Mouse (Mus musculus): Measurements from ENCODE around the gene Dtnbp1. TPM values are rescaled to one million over a fixed set of nuclear protein-coding genes. Genes with fewer than 3 reads are reported as not detected.

Dtnbp1 gene
- total RNA-seq, 2 experiments from 2014 or later: 11.9 to 13.5 TPM

DNA sequence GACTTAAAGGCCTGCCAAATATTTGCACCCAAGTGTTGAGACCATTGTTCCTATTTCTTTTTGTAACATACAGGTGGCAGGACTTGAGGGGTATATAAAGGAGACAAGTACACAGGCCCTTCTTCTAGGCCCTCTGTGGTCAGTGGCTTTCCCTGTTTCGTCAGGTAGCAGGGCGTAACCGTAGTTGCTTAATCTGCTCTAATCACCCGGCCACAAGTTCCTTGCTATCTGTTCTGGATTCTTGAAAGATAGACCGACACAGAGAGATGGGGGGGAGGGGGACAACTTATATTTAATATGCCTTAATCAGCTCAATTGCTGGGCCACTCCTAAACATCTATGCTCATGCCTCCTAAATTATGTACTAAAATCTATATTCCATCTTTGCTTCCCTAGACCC, 86.6 kb downstream of the Dtnbp1 start:
- no peak for ATAC-seq (replicated peaks; ENCODE audit: low FRiP score, poor library complexity, severe bottlenecking)

DNA sequence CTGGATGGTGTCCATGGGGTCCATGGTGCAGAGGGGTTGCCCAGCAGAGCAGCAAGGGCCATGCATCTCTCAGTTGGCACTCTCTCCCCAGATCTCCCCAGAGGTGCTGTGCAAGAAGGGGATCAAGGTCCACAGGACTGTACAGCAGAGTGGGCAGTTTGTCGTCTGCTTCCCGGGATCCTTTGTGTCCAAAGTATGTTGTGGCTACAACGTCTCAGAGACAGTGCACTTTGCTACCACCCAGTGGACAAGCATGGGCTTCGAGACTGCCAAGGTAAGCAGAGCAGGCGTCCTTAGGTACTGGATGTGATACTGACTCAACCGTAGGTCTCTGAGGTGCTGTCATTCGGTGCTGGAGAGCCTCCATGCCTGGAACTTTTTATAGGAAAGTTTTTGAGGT, 88.4 kb downstream of the Dtnbp1 start:
- ATAC-seq (replicated peaks; ENCODE audit: low FRiP score, poor library complexity, severe bottlenecking): no peak

DNA sequence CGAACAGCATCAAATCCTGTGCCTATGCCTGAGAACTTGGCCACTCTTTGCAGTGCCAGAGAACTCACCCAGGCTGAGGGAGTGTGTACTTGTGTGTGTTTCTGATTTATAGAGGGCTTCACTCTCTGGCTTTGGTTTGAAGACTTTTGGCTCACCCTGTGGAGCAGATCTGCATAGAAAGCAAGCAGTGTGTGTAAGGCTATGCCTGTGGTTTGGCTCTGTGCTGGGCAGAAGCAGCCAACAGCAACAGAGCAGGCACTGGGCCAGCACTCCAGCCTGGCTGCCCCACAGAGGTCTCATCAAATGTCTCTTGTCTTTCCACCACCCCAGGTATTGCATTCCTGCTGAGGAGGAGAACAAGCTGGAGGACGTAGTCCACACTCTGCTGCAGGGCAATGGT, 89.1 kb downstream of the Dtnbp1 start:
- ATAC-seq (replicated peaks; ENCODE audit: low FRiP score, poor library complexity, severe bottlenecking): no peak

DNA sequence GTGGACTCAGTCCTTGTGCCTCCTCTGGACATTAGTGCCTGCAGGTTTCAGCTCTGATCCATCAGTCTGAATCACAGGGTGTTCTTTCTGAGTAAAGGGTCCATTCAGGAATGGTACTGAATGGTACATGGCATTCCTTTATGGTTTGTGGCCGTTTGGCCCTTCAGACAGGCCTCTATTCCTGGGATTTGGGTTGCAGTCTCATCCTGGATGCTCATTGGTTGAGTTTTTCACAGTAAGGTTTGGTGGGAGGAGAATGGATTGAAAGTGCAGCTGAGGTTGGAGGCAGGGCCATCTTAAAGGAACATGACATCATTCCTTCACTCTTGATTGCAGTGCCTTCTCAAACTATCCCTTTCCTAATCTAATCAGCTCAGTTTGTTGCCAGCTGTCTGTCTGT, 93.2 kb downstream of the Dtnbp1 start:
- ATAC-seq (replicated peaks; ENCODE audit: low FRiP score, poor library complexity, severe bottlenecking): no peak

DNA sequence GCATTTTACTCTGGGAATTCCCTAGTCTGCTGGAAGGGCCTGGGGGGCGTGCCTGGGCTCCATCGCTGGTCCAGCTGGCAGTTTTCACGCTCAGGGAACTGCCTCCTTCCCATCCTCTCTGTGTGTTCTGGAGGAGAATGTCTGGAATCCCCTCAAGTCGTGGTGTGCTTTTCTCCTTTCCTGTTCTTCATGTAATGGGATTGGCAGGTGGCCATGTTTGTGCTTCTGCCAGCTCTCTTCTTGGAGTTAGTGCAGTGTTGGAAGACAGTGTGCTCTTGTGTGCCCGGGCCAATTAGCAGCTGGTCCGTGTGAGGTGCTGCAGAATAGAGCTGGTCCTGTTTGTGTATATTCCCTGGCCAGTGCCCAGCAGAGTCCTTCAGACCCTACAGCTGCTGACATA, 94.2 kb downstream of the Dtnbp1 start:
- no peak for ATAC-seq (replicated peaks; ENCODE audit: low FRiP score, poor library complexity, severe bottlenecking)

DNA sequence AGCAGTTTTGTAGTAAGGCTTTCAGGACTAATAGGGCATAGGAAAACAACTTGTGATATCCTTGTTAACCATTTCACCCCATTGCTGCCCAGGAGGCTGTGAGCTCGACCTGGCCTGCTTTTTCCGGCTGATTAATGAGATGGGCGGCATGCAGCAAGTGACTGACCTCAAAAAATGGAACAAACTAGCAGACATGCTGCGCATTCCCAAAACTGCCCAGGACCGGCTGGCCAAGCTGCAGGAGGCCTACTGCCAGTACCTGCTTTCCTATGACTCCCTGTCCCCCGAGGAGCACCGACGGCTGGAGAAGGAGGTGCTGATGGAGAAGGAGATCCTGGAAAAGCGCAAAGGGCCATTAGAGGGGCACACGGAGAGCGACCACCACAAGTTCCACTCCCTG, 95.8 kb downstream of the Dtnbp1 start:
- no peak for ATAC-seq (replicated peaks; ENCODE audit: low FRiP score, poor library complexity, severe bottlenecking)

DNA sequence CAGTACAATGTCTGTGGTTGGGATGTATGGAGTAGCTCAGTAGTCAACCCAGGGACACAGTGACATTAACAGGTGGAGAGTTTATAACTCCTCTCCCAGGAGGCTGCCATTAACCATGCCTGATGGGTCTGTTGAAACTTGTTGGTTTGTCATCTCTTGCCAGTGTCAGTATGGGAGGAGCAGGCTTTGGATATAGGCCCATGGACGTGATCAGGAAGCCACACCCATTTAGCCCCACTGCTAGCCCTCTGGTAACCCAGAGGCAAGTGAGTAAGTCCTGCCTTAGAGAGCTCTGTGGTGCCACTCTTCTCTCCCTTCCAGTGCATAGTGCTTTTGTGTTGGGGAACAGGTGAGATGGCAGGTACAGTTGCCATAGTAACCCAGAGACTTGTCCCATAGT, 97.7 kb downstream of the Dtnbp1 start:
- no peak for ATAC-seq (replicated peaks; ENCODE audit: low FRiP score, poor library complexity, severe bottlenecking)

DNA sequence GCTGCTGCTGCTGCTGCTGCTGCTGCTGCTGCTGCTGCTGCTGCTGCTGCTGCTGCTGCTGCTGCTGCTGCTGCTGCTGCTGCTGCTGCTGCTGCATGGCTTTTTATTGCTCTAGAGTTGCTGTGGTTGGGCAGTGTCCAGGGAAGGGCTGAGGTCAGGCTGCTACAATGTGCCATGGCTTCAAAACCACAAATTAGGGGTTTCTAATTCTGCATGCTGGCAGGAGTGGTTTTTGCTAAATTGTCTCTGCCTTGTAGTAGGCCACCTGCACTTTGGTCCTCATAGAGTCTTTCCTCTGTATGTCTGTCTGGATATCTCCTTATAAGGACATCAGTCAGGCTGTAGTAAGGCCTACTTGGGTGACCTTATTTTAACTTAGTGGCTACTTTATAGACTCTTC, 98.5 kb downstream of the Dtnbp1 start:
- ATAC-seq (replicated peaks; ENCODE audit: low FRiP score, poor library complexity, severe bottlenecking): no peak

DNA sequence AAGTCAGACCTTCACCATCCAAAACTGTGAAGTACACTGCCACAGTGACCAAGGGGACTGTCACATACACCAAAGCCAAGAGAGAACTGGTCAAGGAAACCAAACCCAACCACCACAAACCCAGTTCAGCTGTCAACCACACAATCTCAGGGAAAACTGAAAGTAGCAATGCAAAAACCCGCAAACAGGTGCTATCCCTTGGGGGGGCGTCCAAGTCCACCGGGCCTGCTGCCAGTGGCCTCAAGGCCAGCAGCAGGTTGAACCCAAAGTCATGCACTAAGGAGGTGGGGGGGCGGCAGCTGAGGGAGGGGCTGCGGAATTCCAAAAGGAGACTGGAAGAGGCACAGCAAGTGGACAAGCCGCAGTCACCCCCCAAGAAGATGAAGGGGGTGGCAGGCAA, 99.6 kb downstream of the Dtnbp1 start:
- no peak for ATAC-seq (replicated peaks; ENCODE audit: low FRiP score, poor library complexity, severe bottlenecking)

DNA sequence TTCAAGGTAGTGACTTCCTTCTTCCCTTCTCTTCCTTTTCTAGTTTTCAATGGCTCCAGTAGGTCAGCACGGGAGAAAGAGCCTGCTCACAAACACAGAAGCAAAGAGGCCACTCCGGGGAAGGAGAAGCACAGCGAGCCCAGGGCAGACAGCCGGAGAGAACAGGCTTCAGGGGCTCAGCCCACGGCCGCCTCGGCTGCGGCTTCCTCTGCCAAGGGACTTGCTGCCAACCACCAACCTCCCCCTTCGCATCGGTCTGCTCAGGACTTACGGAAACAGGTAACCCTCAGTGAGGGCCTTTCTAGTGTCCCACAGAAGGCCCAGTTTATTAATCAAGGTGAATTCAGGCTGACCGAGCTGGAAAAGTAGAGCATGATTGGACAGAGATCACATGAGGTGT, 105.7 kb downstream of the Dtnbp1 start:
- ATAC-seq (replicated peaks; ENCODE audit: low FRiP score, poor library complexity, severe bottlenecking): no peak

DNA sequence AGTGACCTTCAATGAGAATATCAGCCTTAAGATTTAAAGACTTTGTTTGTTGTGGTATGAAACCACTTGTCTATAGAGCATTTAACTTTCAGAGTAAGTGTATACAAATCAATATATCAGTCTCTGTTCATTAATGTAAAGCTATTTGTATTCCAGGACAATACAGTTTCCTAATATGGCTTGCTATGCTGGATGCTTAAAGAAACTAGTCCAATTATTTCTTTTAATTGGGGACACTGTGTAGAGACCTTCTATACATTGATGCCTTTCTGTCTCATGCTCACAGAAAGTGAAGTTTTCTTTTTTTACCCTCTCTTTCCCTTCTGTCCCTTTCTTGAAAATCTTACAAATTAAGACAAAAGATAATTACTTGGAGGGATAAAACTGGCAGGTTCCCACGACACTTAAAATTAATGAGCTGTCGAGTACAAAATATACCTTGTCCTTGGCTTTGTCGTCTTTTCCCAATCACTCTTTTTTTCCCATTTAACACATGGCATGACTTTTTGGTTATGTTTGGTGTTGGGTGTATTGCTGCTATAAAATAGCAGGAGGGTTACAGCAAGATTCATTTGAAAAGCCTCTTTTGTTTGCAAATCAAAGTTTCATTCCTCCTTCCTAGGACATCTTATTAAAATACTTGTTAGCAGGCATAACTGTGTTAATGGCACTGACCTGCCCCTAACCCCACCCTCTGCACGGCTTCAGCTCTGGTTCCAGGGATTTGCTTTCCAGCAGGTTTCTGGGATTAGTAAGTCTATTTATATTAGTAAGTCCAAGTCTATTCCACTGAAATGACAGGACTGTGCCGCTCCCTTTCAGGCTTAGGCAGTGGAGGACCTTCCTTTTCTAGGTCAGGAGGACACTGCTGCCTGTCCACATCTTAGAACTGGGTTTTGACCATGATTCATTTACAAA, 109.9 kb downstream of the Dtnbp1 start:
- no peak for ATAC-seq (replicated peaks; ENCODE audit: low FRiP score, poor library complexity, severe bottlenecking)

DNA sequence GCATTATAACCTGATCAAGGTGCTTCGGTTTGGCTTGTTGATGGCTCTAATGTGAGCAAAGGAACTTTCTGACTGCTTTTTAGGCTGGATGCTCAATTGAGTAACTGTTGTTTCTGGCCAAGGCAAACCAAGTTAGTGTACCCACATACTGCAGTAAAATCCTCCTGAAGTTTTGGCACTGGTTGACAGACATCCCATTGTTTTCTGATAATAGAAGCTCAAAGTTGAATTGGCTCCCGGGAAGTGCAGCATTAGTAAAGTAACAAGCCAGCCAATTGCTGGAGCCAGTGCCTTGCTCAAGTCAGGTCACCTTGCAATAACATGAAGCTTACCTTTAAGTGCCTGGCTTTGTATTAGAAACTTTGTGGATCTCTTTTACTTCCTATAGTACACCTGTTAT, 111.3 kb downstream of the Dtnbp1 start:
- ATAC-seq (replicated peaks; ENCODE audit: low FRiP score, poor library complexity, severe bottlenecking): no peak

DNA sequence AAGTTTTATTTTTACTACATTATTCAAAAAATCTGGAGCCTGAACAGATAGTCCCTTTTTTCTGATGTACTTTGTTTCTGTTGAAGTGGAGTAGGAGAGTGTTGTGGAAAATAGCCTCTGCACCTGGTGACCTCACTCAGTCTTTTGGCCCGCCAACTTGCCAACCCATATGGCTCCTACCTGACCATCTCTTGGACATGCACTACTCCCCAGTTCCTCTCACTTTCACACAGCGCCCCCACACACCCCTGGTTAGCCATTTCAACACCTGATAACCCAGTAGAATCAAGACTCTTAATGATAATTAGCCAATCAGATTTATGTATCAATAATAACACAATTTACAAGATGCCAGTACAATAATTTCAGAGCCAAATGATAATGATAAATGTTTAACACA, 115.7 kb downstream of the Dtnbp1 start:
- ATAC-seq (replicated peaks; ENCODE audit: low FRiP score, poor library complexity, severe bottlenecking): no peak

DNA sequence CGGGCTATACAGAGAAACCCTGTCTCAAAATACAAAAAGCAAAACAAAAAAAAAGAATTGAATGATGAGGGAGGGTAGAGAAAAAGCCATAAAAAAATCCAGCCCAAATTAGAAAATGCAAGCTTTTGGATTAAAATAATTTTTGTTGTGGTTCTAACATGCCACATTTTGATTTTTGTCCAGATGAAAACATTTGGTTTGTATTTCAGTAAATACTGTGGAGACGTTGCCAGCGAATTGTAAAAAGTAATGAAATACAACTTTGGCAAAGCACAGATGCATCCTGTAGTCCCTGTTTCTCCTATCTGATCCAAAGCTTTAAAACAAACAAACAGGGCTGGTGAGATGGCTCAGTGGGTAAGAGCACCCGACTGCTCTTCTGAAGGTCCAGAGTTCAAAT, 120.9 kb downstream of the Dtnbp1 start:
- ATAC-seq (replicated peaks; ENCODE audit: low FRiP score, poor library complexity, severe bottlenecking): no peak

DNA sequence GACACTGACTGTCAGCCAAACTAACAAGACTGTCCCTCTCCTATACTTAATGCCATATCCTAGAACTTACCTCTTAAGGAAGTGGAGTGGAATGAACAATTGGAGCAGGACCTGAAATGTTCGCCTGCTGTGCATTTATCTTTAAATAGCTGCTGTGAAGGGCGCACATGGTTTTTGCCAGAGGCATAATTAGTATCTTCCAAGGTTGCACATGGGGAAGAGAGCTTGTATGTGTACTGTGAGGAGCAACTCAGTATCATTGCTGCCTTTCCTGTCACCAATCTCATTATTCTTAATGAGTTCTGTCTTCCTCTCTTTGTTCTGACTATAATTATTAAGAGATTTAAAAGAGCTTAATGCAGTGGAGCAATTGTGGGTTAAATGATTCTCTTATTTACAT, 125.1 kb downstream of the Dtnbp1 start:
- no peak for ATAC-seq (replicated peaks; ENCODE audit: low FRiP score, poor library complexity, severe bottlenecking)

Other genes starting within 250 kb of the Dtnbp1 start
- not detected in 2 replicates for gene Gm9817, start 76.5 kb upstream of the Dtnbp1 start, total RNA-seq (2015; ENCODE audit: low replicate concordance)
- gene Gm9817, start 76.5 kb upstream of the Dtnbp1 start, total RNA-seq (2017; ENCODE audit: low replicate concordance): not detected in 2 replicates

All from erythroblast, adult 5-6 weeks (primary cell).